Mouse (Mus musculus) kidney, postnatal 10 days (tissue): Measurements from ENCODE around the gene Gm21994.
"Not testable (repeated sequence)": the region's sequence is repeated elsewhere in the genome, so short reads cannot be mapped to it uniquely, and the experiment has no call there.

Experiments
- DNase-seq: peaks from one replicate; pipeline ENCODE4 v3.0.0; 2021; ENCODE audit warnings: mixed read lengths

Gm21994 gene

DNA sequence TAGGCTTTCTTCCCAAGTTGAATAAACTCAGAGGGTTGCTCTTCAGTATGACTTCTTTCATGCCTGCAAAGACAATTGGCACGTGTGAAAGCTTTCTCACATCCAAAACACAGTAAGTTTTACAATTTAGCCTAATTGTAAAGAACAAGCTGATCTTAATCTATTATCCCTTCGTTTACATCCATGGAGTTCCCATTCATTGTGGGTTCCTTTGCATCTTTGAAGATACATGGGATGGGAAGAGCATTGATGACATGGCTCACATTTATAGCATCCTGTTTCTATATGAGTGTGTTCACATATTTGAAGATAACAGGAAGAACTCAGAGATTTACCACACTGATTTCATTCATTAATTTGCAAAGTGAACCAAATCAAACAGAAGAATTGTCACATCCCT lies at the start of gene Gm21994:
TSS of gene Gm21994 (minus strand) at position 101 of the 400 bp plus-strand sequence.
- not testable (repeated sequence) for DNase-seq

GRCm38 (mm10) chr2:150299096-150299495 lies 43.7 kb upstream of the Gm21994 start:
- no peak for DNase-seq

GRCm38 (mm10) chr2:150293669-150294068 lies 38.3 kb upstream of the Gm21994 start:
- DNase-seq: no peak

DNA sequence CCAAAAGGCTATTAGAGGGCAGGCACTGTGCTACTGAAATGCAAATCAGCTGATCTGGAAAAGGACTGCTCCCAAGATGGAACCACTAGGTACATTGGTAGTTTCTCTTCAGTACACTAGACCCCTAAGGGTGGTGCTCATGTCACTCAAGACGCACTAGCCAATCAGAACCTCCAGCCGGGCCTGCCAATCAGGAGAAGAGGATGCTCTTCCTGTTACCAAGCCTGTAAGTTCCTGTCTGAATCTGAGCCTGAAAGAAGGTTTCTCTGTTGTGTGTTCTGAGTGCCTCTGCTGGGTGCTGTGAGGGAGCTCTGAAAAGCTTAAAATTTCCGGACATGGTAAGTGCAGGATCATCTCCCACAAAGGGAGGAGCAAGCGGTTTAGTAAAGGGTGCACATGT lies 1.9 kb upstream of the Gm21994 start, which contains the start of gene Gm14124:
TSS of gene Gm14124 (plus strand) at position 227 of the 400 bp plus-strand sequence.
- DNase-seq: not testable (repeated sequence)

DNA sequence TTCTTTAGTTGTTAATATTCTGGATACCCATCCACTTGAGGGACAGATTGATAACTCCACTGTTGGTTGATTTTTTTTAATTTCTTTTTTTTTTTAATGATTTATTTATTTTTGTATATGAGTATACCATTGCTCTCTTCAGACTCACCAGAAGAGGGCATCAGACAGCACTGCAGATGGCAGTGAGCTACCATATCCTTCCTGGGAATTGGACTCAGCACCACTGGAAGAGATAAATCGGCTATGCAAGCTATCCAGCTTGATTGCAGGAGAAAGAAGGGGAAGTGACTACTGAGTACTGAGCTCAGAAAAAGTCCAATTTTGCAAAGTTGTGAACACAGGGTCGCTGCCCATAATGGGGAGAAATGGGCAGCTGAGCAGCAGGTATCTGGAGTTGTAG lies 1.5 kb upstream of the Gm21994 start:
- not testable (repeated sequence) for DNase-seq

- DNase-seq: no peak
Measured at GRCm38 (mm10) chr2:150243211-150243610, 12.2 kb downstream of the Gm21994 start.

DNA sequence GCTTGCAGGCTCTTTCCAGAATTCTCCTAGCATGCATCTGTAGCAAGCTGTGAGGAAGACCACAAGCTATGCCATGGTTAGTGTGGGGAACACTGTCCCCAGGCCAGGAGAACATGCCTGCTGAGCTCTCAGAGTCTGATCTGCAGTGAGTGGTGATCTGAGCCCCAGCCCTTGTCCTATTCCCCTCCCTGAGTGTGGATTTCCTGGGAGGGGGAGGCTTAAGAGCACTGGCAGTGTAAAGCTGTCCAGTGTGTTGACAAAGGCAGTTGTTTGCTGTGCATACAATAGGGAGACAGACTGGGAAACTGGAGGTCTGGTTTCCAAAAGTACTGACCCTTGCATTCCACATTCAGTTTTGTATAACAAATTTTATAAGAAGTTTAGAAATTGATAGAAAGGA lies 32.1 kb downstream of the Gm21994 start:
- not testable (repeated sequence) for DNase-seq

- DNase-seq: not testable (repeated sequence)
Measured at GRCm38 (mm10) chr2:150218363-150218725, 37.0 kb downstream of the Gm21994 start.

GRCm38 (mm10) chr2:150217600-150218362 lies 37.6 kb downstream of the Gm21994 start, which contains the start of gene Zfp937:
Gene Zfp937, plus strand, starts transcription at chr2:150218073.
- DNase-seq: peak; percentile 87
